Comparison of ENCODE assay signal across 29 mouse cellular contexts in the genomic region with DNA sequence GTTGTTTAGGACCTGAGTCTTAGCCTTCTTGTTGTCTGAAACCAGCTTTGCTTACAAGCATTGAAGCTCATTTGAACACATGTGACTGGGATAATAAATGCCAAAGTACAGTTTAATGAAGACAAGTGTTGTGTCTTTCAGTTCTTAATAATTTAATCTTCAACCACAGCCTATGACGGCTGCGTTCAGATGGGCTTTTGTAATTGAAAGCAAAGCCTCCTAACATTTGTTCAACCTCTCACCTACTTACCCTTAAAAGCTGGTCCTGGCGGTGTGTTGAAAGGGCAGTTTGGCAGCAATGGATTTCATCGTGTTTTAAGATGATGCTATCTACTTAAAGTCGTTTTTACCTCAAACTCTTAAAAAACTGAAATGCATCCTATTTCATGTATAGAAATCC. TPM values are rescaled to one million over a fixed set of nuclear protein-coding genes. Genes with fewer than 3 reads are reported as not detected.
DNase-seq lines count a peak whose midpoint lies in the region; ATAC-seq and TF ChIP-seq lines count a peak whose summit lies in the region.
"Had no signal": no experiment of that assay in that cellular context is flagged by ENCODE, and none has a peak within 500 bp of the region (broad histone marks: within the 10 kb centered on the region; RNA-seq: fewer than 3 reads in every experiment).

No protein-coding gene starts in this region.

- 46% methylated on average over 5 of the region's 5 CpGs for WGBS in kidney, adult 2 months
- WGBS in kidney, embryonic 16.5 days = 77% methylated on average over 5 of the region's 5 CpGs
- 73% methylated on average over 5 of the region's 5 CpGs for WGBS in liver, postnatal 0 days (ENCODE audit: insufficient replicate concordance)

- DNase-seq in kidney, adult 2 months = peak; percentile 76
- DNase-seq in kidney, adult 8-10 months = no peak
- peak; percentile 30 for DNase-seq in kidney, postnatal 14 days
- DNase-seq in liver, postnatal 0 days = no peak
- DNase-seq in liver = no peak
- no peak for DNase-seq in left cerebral cortex, adult 18-20 months (ENCODE audit: low spot score in 2 of 2)
- DNase-seq: adrenal gland, adult 8-10 months; adrenal gland, postnatal 25 days; cerebellum, adult 11-12 months; cerebellum, adult 8-10 months; cerebellum, postnatal 10 days; cerebellum, postnatal 36 days; embryo, embryonic 11 days; gastrocnemius, postnatal 10 days; gastrocnemius, postnatal 36 days; heart, adult 2 months; heart, postnatal 14 days; heart, postnatal 4 days had no signal

- H3K27ac ChIP-seq in kidney, adult 2 months (ENCODE audit: insufficient read depth, low read depth, low read length) = peak overlapping the region; percentile 90
- no peak overlapping the region for H3K27ac ChIP-seq in kidney, embryonic 16.5 days (ENCODE audit: low read length)
- H3K27ac ChIP-seq in liver, postnatal 0 days (ENCODE audit: low read depth) = peak overlapping the region; percentile 73
- H3K27ac ChIP-seq: embryonic facial prominence, embryonic 10.5 days; embryonic facial prominence, embryonic 13.5 days; forebrain, embryonic 10.5 days; forebrain, embryonic 13.5 days; heart, adult 2 months; heart, embryonic 10.5 days; heart, embryonic 13.5 days had no signal

- no peak for ATAC-seq in kidney, embryonic 16.5 days (ENCODE audit: low FRiP score, low TSS enrichment)
- ATAC-seq in liver, postnatal 0 days = peak; percentile 76; the same call in 1 of the 2 replicates
- ATAC-seq: activated CD4-positive, CD25-positive, alpha-beta regulatory T cell, adult 4 months; forebrain, embryonic 13.5 days; forebrain, embryonic 16.5 days had no signal

- no peak overlapping the region for H3K4me2 ChIP-seq in kidney, embryonic 16.5 days (replicated peaks; ENCODE audit: low read depth, low read length)
- no peak overlapping the region for H3K4me2 ChIP-seq in liver, postnatal 0 days (ENCODE audit: low read depth, low read length)
- H3K4me2 ChIP-seq: embryonic facial prominence, embryonic 13.5 days; forebrain, embryonic 13.5 days; heart, embryonic 13.5 days had no signal

- no peak for TF ChIP-seq EP300 in liver, postnatal 0 days (IDR thresholded peaks at IDR 0.05; ENCODE audit: low read depth)

- H3K9ac ChIP-seq in kidney, embryonic 16.5 days (replicated peaks; ENCODE audit: low read length) = no peak overlapping the region
- no peak overlapping the region for H3K9ac ChIP-seq in liver, postnatal 0 days (replicated peaks)
- H3K9ac ChIP-seq: embryonic facial prominence, embryonic 13.5 days; forebrain, embryonic 13.5 days; heart, embryonic 13.5 days had no signal

- TF ChIP-seq POLR2A in kidney, adult 2 months (IDR thresholded peaks at IDR 0.05; ENCODE audit: low read depth, low read length) = no peak

- H3K36me3 ChIP-seq in kidney, adult 2 months (ENCODE audit: control insufficient read depth, insufficient read depth, low read length) = peaks cover 11% of the 10 kb centered on the region; the same call in 1 of the 2 replicates
- peaks cover 58% of the 10 kb centered on the region for H3K36me3 ChIP-seq in kidney, embryonic 16.5 days (ENCODE audit: insufficient read depth, low read length)
- H3K36me3 ChIP-seq in liver, postnatal 0 days (replicated peaks; ENCODE audit: insufficient read depth, low read length) = peaks cover 78% of the 10 kb centered on the region

- H3K9me3 ChIP-seq in kidney, embryonic 16.5 days (ENCODE audit: low read length) = no peaks in the 10 kb centered on the region
- H3K9me3 ChIP-seq in liver, postnatal 0 days (ENCODE audit: low read length) = no peaks in the 10 kb centered on the region
- H3K9me3 ChIP-seq: embryonic facial prominence, embryonic 10.5 days; embryonic facial prominence, embryonic 13.5 days; forebrain, embryonic 10.5 days; forebrain, embryonic 13.5 days; heart, embryonic 10.5 days; heart, embryonic 13.5 days had no signal

- no peak for TF ChIP-seq CTCF in kidney, adult 2 months (conservative IDR thresholded peaks at IDR 0.05; ENCODE audit: insufficient read depth, insufficient read length, low read depth, low read length)
- no peak for TF ChIP-seq CTCF in liver, postnatal 0 days (IDR thresholded peaks at IDR 0.05; ENCODE audit: low read depth)

- peaks cover 15% of the 10 kb centered on the region; the same call in 1 of the 2 replicates for H3K4me1 ChIP-seq in kidney, adult 2 months (ENCODE audit: control insufficient read depth, insufficient read depth, low read length)
- H3K4me1 ChIP-seq in kidney, embryonic 16.5 days (ENCODE audit: insufficient read depth, low read length) = 0 out of 2 replicates have a peak, but pooled peaks cover 2% of the 10 kb centered on the region
- peaks cover 13% of the 10 kb centered on the region for H3K4me1 ChIP-seq in liver, postnatal 0 days (ENCODE audit: insufficient read depth)
- H3K4me1 ChIP-seq: embryonic facial prominence, embryonic 10.5 days; embryonic facial prominence, embryonic 13.5 days; forebrain, embryonic 10.5 days; forebrain, embryonic 13.5 days had no signal

- H3K4me3 ChIP-seq in kidney, adult 2 months (ENCODE audit: insufficient read depth, low read depth, low read length) = no peak overlapping the region
- no peak overlapping the region for H3K4me3 ChIP-seq in kidney, embryonic 16.5 days (ENCODE audit: low read length)
- H3K4me3 ChIP-seq in liver, postnatal 0 days (ENCODE audit: low read depth, low read length) = no peak overlapping the region
- H3K4me3 ChIP-seq: embryonic facial prominence, embryonic 10.5 days; embryonic facial prominence, embryonic 13.5 days; erythroblast, embryonic 14.5 days; forebrain, embryonic 10.5 days; forebrain, embryonic 13.5 days; heart, adult 2 months; heart, embryonic 10.5 days; heart, embryonic 13.5 days had no signal

- no peaks in the 10 kb centered on the region for H3K27me3 ChIP-seq in kidney, adult 2 months (replicated peaks; ENCODE audit: control insufficient read depth, insufficient read depth, low read length)
- H3K27me3 ChIP-seq in kidney, embryonic 16.5 days (ENCODE audit: insufficient read depth, low read length) = no peaks in the 10 kb centered on the region
- H3K27me3 ChIP-seq in liver, postnatal 0 days (ENCODE audit: insufficient read depth, low read length) = no peaks in the 10 kb centered on the region
- H3K27me3 ChIP-seq: embryonic facial prominence, embryonic 13.5 days; forebrain, embryonic 13.5 days; heart, embryonic 13.5 days had no signal

RNA-seq across cellular contexts. Expression of gene Smim4, which starts 16.6 kb away (rescaled TPM):
- 128 and 158 TPM in 2 replicates for polyA plus RNA-seq in kidney, adult 2 months (2012; rRNA removed)
- polyA plus RNA-seq in kidney, embryonic 16.5 days (2015; fragmentation: Nextera tagmentation; extraction: Ambion mirVana) = 105 and 109 TPM in 2 replicates
- 76.1 and 79.2 TPM in 2 replicates for polyA plus RNA-seq in liver, postnatal 0 days (2015; fragmentation: Nextera tagmentation; extraction: Ambion mirVana)
- 10 to 100 TPM; 22.8 to 29.7 TPM for total RNA-seq in left cerebral cortex, adult 18-20 months (2021)

RNA-seq across cellular contexts. Expression of gene Nt5dc2, which starts 18.7 kb away (rescaled TPM):
- polyA plus RNA-seq in kidney, adult 2 months (2012; rRNA removed) = 56.2 and 62.4 TPM in 2 replicates
- 350 and 354 TPM in 2 replicates for polyA plus RNA-seq in kidney, embryonic 16.5 days (2015; fragmentation: Nextera tagmentation; extraction: Ambion mirVana)
- polyA plus RNA-seq in liver, postnatal 0 days (2015; fragmentation: Nextera tagmentation; extraction: Ambion mirVana) = 45.3 and 48.5 TPM in 2 replicates
- 1 to 10 TPM; 1.9 to 4.6 TPM for total RNA-seq in left cerebral cortex, adult 18-20 months (2021)
- polyA plus RNA-seq: activated CD4-positive, CD25-positive, alpha-beta regulatory T cell, adult 4 months had no signal

RNA-seq across cellular contexts. Expression of gene Stab1, which starts 56.3 kb away (rescaled TPM):
- polyA plus RNA-seq in kidney, adult 2 months (2012; rRNA removed) = 41.5 and 46.8 TPM in 2 replicates
- 35.2 and 39.8 TPM in 2 replicates for polyA plus RNA-seq in kidney, embryonic 16.5 days (2015; fragmentation: Nextera tagmentation; extraction: Ambion mirVana)
- 34.7 and 42.5 TPM in 2 replicates for polyA plus RNA-seq in liver, postnatal 0 days (2015; fragmentation: Nextera tagmentation; extraction: Ambion mirVana)
- total RNA-seq in left cerebral cortex, adult 18-20 months (2021) = 10 to 100 TPM; 22.3 to 25.0 TPM
- total RNA-seq: granulocyte monocyte progenitor cell, adult 5-6 weeks had no signal

Comparison
In these comparisons a context has a peak if more than half of its experiments do, and no peak if none do; other contexts are left out.
1. DNase-seq: peak in kidney, adult 2 months (single experiment) and kidney, postnatal 14 days (single experiment); none in kidney, adult 8-10 months (0 of 2), liver, postnatal 0 days (single experiment), liver (single experiment) and left cerebral cortex, adult 18-20 months (0 of 2).